Mouse (Mus musculus) liver, embryonic 13.5 days (tissue): Measurements from ENCODE around the gene Krt78. TPM values are rescaled to one million over a fixed set of nuclear protein-coding genes. Genes with fewer than 3 reads are reported as not detected.

Experiments used
- ATAC-seq: fragments of 200-750 bp; cut with Nextera tagmentation; 2 replicates; pipeline ENCODE4 v1.8.0; 2017; ENCODE audit warnings: low read depth, mild to moderate bottlenecking, moderate number of reproducible peaks, moderate library complexity
- DNase-seq: peaks from one replicate; pipeline ENCODE4 v3.0.0; 2022
- H3K27ac ChIP-seq: fragments of 300-500 bp; sonication (generic); 2 replicates; pipeline ENCODE4 v1.5.1; 2015; ENCODE audit warnings: moderate library complexity, mild to moderate bottlenecking, inconsistent platforms
- H3K27me3 ChIP-seq: fragments of 300-500 bp; sonication (generic); 2 replicates; pipeline ENCODE4 v1.6.1; 2015; ENCODE audit warnings: mild to moderate bottlenecking, inconsistent platforms
- H3K36me3 ChIP-seq: fragments of 300-500 bp; sonication (generic); 2 replicates; pipeline ENCODE4 v1.6.1; 2015; ENCODE audit warnings: mild to moderate bottlenecking, inconsistent platforms
- H3K4me1 ChIP-seq: fragments of 300-500 bp; sonication (generic); replicated peaks from 2 replicates; pipeline ENCODE4 v1.6.1; 2015; ENCODE audit warnings: inconsistent platforms
- H3K4me2 ChIP-seq: fragments of 300-500 bp; sonication (generic); 2 replicates; pipeline ENCODE4 v1.6.1; 2015; ENCODE audit warnings: inconsistent platforms, mild to moderate bottlenecking, moderate library complexity
- H3K4me3 ChIP-seq: fragments of 300-500 bp; sonication (generic); replicated peaks from 2 replicates; pipeline ENCODE4 v1.5.1; 2015; ENCODE audit warnings: mild to moderate bottlenecking, inconsistent platforms
- H3K9ac ChIP-seq: fragments of 300-500 bp; sonication (generic); 2 replicates; pipeline ENCODE4 v1.6.1; 2015; ENCODE audit warnings: mild to moderate bottlenecking, inconsistent platforms
- H3K9me3 ChIP-seq: fragments of 300-500 bp; sonication (generic); replicated peaks from 2 replicates; pipeline ENCODE4 v1.6.1; 2016; ENCODE audit warnings: inconsistent platforms
- WGBS: fragments of 180-500 bp; shearing (Covaris S2); methylation state at CpG from one replicate; pipeline ENCODE4 v1.1.7; 2015; ENCODE audit not compliant: insufficient replicate concordance; 5-methylcytosine and 5-hydroxymethylcytosine counted together
- polyA plus RNA-seq: library from polyadenylated mRNA; unstranded; fragments of >200 nt; fragmentation: Nextera tagmentation; extraction: Ambion mirVana; gene quantifications from 2 replicates; pipeline ENCODE4 v1.2.1, GENCODE M21; 2015

The Krt78 gene
- polyA plus RNA-seq, 1 experiment from 2014 or later = 0.03 TPM

DNA sequence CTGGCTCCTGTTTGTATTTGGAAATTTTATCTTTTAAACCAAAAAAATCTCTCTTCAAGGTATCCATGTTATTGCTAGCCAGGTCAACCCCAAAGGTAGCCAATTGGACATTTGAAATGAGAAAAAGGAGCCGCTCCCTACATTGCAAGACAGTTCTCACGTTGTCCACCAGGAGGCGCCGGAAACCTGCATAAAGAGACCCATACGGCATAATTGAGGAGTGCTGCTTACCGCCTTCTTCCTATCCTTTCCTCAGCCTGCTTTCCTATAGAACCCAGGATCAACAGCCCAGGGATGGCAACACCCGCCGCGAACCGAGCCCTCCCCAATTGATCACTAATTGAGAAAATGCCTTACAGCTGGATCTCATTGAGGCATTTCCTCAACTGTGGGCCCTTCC lies 34.0 kb upstream of the Krt78 start:
- Histone ChIP-seq H3K9ac (no peak overlapping the region), H3K4me3 (no peak overlapping the region), H3K27ac (no peak overlapping the region), H3K9me3 (no peaks in the 10 kb centered on the region), H3K36me3 (no peaks in the 10 kb centered on the region), H3K27me3 (0 out of 2 replicates have a peak, but pooled peaks cover 5% of the 10 kb centered on the region), H3K4me2 (no peak overlapping the region), H3K4me1 (peaks cover 16% of the 10 kb centered on the region)
- peak; percentile 59 for DNase-seq
- ATAC-seq = no peak
- 2% methylated on average over 10 of the region's 10 CpGs for WGBS

DNA sequence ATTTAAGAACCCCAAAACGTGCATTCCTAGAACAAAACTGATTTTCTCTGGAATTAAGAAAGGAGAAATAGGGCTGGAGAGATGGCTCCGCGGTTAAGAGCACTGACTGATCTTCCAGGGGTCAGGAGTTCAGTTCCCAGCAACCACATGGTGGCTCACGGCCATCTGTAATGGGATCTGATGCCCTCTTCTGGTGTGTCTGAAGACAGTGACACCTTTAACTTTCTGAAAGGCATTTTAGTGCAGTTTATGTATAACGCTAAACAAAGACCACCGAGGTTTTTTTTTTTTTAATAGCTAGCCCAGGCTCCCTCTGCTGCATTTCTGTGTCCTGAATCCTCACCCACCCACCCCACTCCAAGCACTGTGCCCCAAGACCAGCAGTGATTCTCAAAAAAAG lies 30.7 kb upstream of the Krt78 start:
- Histone ChIP-seq H3K27me3 (0 out of 2 replicates have a peak, but pooled peaks cover 5% of the 10 kb centered on the region), H3K9me3 (no peaks in the 10 kb centered on the region), H3K4me2 (peak overlapping the region; percentile 63), H3K9ac (no peak overlapping the region), H3K4me1 (peaks cover 23% of the 10 kb centered on the region), H3K36me3 (no peaks in the 10 kb centered on the region), H3K27ac (no peak overlapping the region), H3K4me3 (no peak overlapping the region)
- DNase-seq (no peak), ATAC-seq (no peak)
- 11% methylated on average over 6 of the region's 6 CpGs for WGBS

- Histone ChIP-seq H3K4me2 (peak overlapping the region; percentile 63), H3K27ac (peak overlapping the region; percentile 67), H3K9ac (peak overlapping the region; percentile 57), H3K36me3 (no peaks in the 10 kb centered on the region), H3K27me3 (0 out of 2 replicates have a peak, but pooled peaks cover 5% of the 10 kb centered on the region), H3K4me1 (peaks cover 24% of the 10 kb centered on the region), H3K9me3 (no peaks in the 10 kb centered on the region), H3K4me3 (peak overlapping the region; percentile 30)
- WGBS = 4% methylated on average over 15 of the region's 15 CpGs
- peak; percentile 84 for DNase-seq
- ATAC-seq = peak; percentile 87
Observed at GRCm38 (mm10) chr15:101983949-101984601, 30.0 kb upstream of the Krt78 start.

GRCm38 (mm10) chr15:101983315-101983948 lies 29.3 kb upstream of the Krt78 start:
- Histone ChIP-seq H3K9me3 (no peaks in the 10 kb centered on the region), H3K4me1 (peaks cover 31% of the 10 kb centered on the region), H3K9ac (peak overlapping the region; percentile 57; the same call in 1 of the 2 replicates), H3K27ac (peak overlapping the region; percentile 67), H3K36me3 (no peaks in the 10 kb centered on the region), H3K4me3 (peak overlapping the region; percentile 30; the same call in 1 of the 2 replicates), H3K4me2 (peak overlapping the region; percentile 63), H3K27me3 (0 out of 2 replicates have a peak, but pooled peaks cover 2% of the 10 kb centered on the region)
- no peak for ATAC-seq
- DNase-seq = no peak
- WGBS = 67% methylated on average over 13 of the region's 13 CpGs

GRCm38 (mm10) chr15:101980849-101981248 lies 26.8 kb upstream of the Krt78 start:
- ATAC-seq = no peak
- no peak for DNase-seq

DNA sequence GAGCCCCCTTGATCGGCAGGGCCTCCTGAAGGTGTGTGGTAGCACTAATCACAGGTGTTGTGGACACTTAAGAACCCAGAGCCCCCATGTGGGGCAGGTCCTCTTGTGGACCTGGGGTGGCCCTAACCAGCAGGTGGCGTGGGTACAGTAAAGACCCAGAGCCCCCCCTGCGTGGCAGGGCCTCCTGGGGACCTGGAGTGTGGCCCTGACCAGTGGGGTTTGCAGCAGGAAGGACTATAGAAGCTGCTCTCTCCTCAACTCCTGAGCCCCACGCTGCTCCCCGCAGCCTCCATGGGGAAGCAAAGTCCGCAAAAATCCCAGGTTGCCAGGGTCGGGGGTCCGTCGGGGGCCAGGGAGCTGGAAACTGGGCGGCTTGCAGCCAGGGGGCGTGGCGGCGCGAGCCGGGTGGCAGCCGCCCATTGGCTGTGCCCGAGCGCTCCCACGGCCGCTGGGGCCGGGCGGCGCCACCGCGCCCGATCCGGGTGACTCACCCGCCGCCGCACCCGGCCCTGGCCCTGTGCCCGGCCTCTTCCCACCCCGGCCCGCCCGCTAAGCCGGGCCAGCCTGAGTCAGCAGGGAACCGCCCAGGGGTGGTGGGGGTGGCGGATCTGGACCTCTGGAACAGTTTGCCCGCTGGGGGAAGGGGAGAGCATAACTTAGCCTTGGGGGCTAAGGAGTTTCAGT lies 23.1 kb upstream of the Krt78 start:
- Histone ChIP-seq H3K27me3 (0 out of 2 replicates have a peak, but pooled peaks cover 3% of the 10 kb centered on the region), H3K9me3 (no peaks in the 10 kb centered on the region), H3K27ac (peak overlapping the region; percentile 85), H3K4me3 (peak overlapping the region; percentile 52), H3K4me2 (peak overlapping the region; percentile 83), H3K4me1 (peaks cover 61% of the 10 kb centered on the region), H3K36me3 (no peaks in the 10 kb centered on the region), H3K9ac (peak overlapping the region; percentile 74)
- peak; percentile 82 for DNase-seq
- 5% methylated on average over 25 of the region's 39 CpGs for WGBS
- ATAC-seq = peak; percentile 96

More at GRCm38 (mm10) chr15:101980849-101981248, 26.8 kb upstream of the Krt78 start:
- Histone ChIP-seq H3K9ac (no peak overlapping the region), H3K36me3 (no peaks in the 10 kb centered on the region), H3K4me1 (peaks cover 56% of the 10 kb centered on the region), H3K27me3 (no peaks in the 10 kb centered on the region), H3K4me2 (no peak overlapping the region), H3K27ac (peak overlapping the region; percentile 55), H3K9me3 (no peaks in the 10 kb centered on the region), H3K4me3 (no peak overlapping the region)
- 68% methylated on average over 6 of the region's 6 CpGs for WGBS

- no peaks in the 10 kb centered on the region for H3K36me3 ChIP-seq
- no peak for DNase-seq
- ATAC-seq = no peak
- peak overlapping the region; percentile 52 for H3K4me3 ChIP-seq
- H3K27ac ChIP-seq = peak overlapping the region; percentile 83
- H3K27me3 ChIP-seq = peaks cover 8% of the 10 kb centered on the region; the same call in 1 of the 2 replicates
- peak overlapping the region; percentile 83 for H3K4me2 ChIP-seq
- peaks cover 61% of the 10 kb centered on the region for H3K4me1 ChIP-seq
- H3K9me3 ChIP-seq = no peaks in the 10 kb centered on the region
- 53% methylated on average over 3 of the region's 3 CpGs for WGBS
- H3K9ac ChIP-seq = peak overlapping the region; percentile 74
Observed at GRCm38 (mm10) chr15:101976641-101977040, 22.6 kb upstream of the Krt78 start.

DNA sequence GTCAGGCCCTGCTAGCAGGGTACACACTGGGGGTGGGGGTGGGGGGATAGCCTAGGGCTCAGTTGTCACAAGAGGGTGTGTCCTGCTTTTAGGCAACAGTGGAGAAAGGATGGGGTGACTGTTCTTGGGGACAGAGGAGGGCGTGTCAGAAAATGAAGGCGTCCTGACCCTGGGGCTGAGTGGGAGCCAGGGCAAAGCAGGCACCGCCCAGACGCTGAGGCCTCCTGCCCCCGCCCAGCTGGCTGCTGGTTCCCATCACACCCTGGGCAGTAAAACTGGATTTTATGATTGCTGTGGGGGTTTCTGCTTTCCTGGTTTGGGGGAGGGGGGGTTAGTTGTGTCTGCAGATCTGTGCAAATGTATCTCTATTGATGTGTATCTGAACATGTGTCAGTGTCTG lies 21.9 kb upstream of the Krt78 start:
- H3K4me2 ChIP-seq = peak overlapping the region; percentile 83
- H3K9me3 ChIP-seq = no peaks in the 10 kb centered on the region
- peaks cover 14% of the 10 kb centered on the region; the same call in 1 of the 2 replicates for H3K27me3 ChIP-seq
- peak; percentile 60 for DNase-seq
- peak; percentile 67 for ATAC-seq
- peak overlapping the region; percentile 74 for H3K9ac ChIP-seq
- no peaks in the 10 kb centered on the region for H3K36me3 ChIP-seq
- H3K4me1 ChIP-seq = peaks cover 61% of the 10 kb centered on the region
- H3K27ac ChIP-seq = peak overlapping the region; percentile 83
- no peak overlapping the region; the same call in 1 of the 2 replicates for H3K4me3 ChIP-seq
- WGBS = 19% methylated on average over 5 of the region's 5 CpGs

- peak overlapping the region; percentile 83; the same call in 1 of the 2 replicates for H3K27ac ChIP-seq
- no peaks in the 10 kb centered on the region for H3K36me3 ChIP-seq
- peaks cover 15% of the 10 kb centered on the region; the same call in 1 of the 2 replicates for H3K27me3 ChIP-seq
- ATAC-seq = no peak
- peaks cover 56% of the 10 kb centered on the region for H3K4me1 ChIP-seq
- H3K4me3 ChIP-seq = no peak overlapping the region
- DNase-seq = no peak
- WGBS = 58% methylated on average over 16 of the region's 16 CpGs
- peak overlapping the region; percentile 34; the same call in 1 of the 2 replicates for H3K9ac ChIP-seq
- no peaks in the 10 kb centered on the region for H3K9me3 ChIP-seq
- H3K4me2 ChIP-seq = peak overlapping the region; percentile 26
Observed at GRCm38 (mm10) chr15:101974083-101974845, 20.2 kb upstream of the Krt78 start.

GRCm38 (mm10) chr15:101973414-101974077 lies 19.5 kb upstream of the Krt78 start:
- peaks cover 15% of the 10 kb centered on the region; the same call in 1 of the 2 replicates for H3K27me3 ChIP-seq
- H3K9ac ChIP-seq = no peak overlapping the region
- H3K4me1 ChIP-seq = peaks cover 50% of the 10 kb centered on the region
- H3K27ac ChIP-seq = no peak overlapping the region
- no peak overlapping the region for H3K4me3 ChIP-seq
- no peak overlapping the region for H3K4me2 ChIP-seq
- WGBS = 14% methylated on average over 15 of the region's 15 CpGs
- peak; percentile 85 for DNase-seq
- H3K36me3 ChIP-seq = no peaks in the 10 kb centered on the region
- ATAC-seq = no peak
- H3K9me3 ChIP-seq = no peaks in the 10 kb centered on the region
